Mouse (Mus musculus) neural tube, embryonic 11.5 days (tissue): ENCODE results near the gene Ttc41. TPM values are rescaled to one million over a fixed set of nuclear protein-coding genes. Genes with fewer than 3 reads are reported as not detected.

Experiments
- ATAC-seq: fragments of 200-750 bp; cut with Nextera tagmentation; 2 replicates; pipeline ENCODE4 v1.8.0; 2017; ENCODE audit warnings: moderate number of reproducible peaks, mild to moderate bottlenecking, moderate TSS enrichment, moderate library complexity; ENCODE audit not compliant: insufficient read depth, low FRiP score, low TSS enrichment
- DNase-seq: peaks from one replicate; pipeline ENCODE4 v3.0.0-alpha.2; 2015; ENCODE audit warnings: low spot score
- H3K27ac ChIP-seq: fragments of 300-500 bp; sonication (generic); 2 replicates; pipeline ENCODE4 v1.5.1; 2014; ENCODE audit warnings: low read depth, mild to moderate bottlenecking, low read length
- H3K27me3 ChIP-seq: fragments of 300-500 bp; sonication (generic); 2 replicates; pipeline ENCODE4 v1.6.1; 2014; ENCODE audit warnings: mild to moderate bottlenecking, low read length, mixed read lengths; ENCODE audit not compliant: control insufficient read depth, insufficient read depth
- H3K36me3 ChIP-seq: fragments of 300-500 bp; sonication (generic); 2 replicates; pipeline ENCODE4 v1.6.1; 2014; ENCODE audit warnings: mild to moderate bottlenecking, low read length, moderate library complexity, mixed read lengths; ENCODE audit not compliant: control insufficient read depth, insufficient read depth
- H3K4me1 ChIP-seq: fragments of 300-500 bp; sonication (generic); 2 replicates; pipeline ENCODE4 v1.6.1; 2014; ENCODE audit warnings: low read length, mixed read lengths; ENCODE audit not compliant: control insufficient read depth, insufficient read depth
- H3K4me2 ChIP-seq: fragments of 300-500 bp; sonication (generic); 2 replicates; pipeline ENCODE4 v1.6.1; 2014; ENCODE audit warnings: low read depth, mild to moderate bottlenecking, moderate library complexity
- H3K4me3 ChIP-seq: fragments of 300-500 bp; sonication (generic); 2 replicates; pipeline ENCODE4 v1.5.1; 2014; ENCODE audit warnings: low read depth, low read length
- H3K9ac ChIP-seq: fragments of 300-500 bp; sonication (generic); 2 replicates; pipeline ENCODE4 v1.6.1; 2014; ENCODE audit warnings: mild to moderate bottlenecking, low read length
- H3K9me3 ChIP-seq: fragments of 300-500 bp; sonication (generic); 2 replicates; pipeline ENCODE4 v1.6.1; 2016; ENCODE audit warnings: low read length; ENCODE audit not compliant: control insufficient read depth
- WGBS: fragments of 180-500 bp; shearing (Covaris S2); extraction: QIAGEN DNeasy Blood & Tissue Kit; methylation state at CpG from one replicate; pipeline ENCODE4 v1.1.7; 2014; 5-methylcytosine and 5-hydroxymethylcytosine counted together
- polyA plus RNA-seq: library from polyadenylated mRNA; unstranded; fragments of >200 nt; fragmentation: Nextera tagmentation; extraction: Ambion mirVana; gene quantifications from 2 replicates; pipeline ENCODE4 v1.2.1, GENCODE M21; 2014

Gene Ttc41
- polyA plus RNA-seq, 1 experiment from 2014 or later, result 2.3 TPM

GRCm38 (mm10) chr10:86761722-86762383, 56.2 kb downstream of the Ttc41 start:
- no peak for ATAC-seq
- Histone ChIP-seq H3K27ac (no peak overlapping the region), H3K4me3 (no peak overlapping the region), H3K27me3 (no peaks in the 10 kb centered on the region), H3K9ac (no peak overlapping the region), H3K9me3 (no peaks in the 10 kb centered on the region), H3K4me1 (no peaks in the 10 kb centered on the region), H3K4me2 (no peak overlapping the region), H3K36me3 (no peaks in the 10 kb centered on the region)
- DNase-seq, result no peak
- WGBS, result 26% methylated on average over 7 of the region's 7 CpGs

DNA sequence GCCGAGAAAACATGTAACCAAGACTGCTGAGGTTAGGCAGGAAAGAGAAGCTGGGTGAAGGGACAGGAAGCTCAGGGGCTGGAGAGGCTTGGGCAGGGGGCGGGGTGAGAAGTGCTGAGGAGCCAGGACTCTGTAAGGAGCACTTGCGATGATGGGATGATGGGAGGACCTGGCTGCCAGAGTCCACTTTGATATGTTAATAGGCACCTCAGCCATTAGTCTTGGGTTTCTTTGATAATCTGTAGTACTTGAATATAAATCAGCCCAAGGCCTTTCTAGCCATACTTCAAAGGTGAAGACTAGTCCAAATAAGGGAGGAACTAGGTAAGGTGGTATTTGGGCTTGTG, 56.7 kb downstream of the Ttc41 start:
- 56% methylated on average over 3 of the region's 3 CpGs for WGBS
- Histone ChIP-seq H3K27me3 (no peaks in the 10 kb centered on the region), H3K4me2 (no peak overlapping the region), H3K9ac (no peak overlapping the region), H3K4me3 (no peak overlapping the region), H3K36me3 (no peaks in the 10 kb centered on the region), H3K9me3 (no peaks in the 10 kb centered on the region), H3K27ac (no peak overlapping the region), H3K4me1 (no peaks in the 10 kb centered on the region)
- no peak for DNase-seq
- ATAC-seq, result no peak

- ATAC-seq, result no peak
Observed at GRCm38 (mm10) chr10:86763672-86764071, 58.1 kb downstream of the Ttc41 start, which contains the start of gene Gm49358. Gene Gm49358, plus strand, starts transcription at chr10:86763972.

DNA sequence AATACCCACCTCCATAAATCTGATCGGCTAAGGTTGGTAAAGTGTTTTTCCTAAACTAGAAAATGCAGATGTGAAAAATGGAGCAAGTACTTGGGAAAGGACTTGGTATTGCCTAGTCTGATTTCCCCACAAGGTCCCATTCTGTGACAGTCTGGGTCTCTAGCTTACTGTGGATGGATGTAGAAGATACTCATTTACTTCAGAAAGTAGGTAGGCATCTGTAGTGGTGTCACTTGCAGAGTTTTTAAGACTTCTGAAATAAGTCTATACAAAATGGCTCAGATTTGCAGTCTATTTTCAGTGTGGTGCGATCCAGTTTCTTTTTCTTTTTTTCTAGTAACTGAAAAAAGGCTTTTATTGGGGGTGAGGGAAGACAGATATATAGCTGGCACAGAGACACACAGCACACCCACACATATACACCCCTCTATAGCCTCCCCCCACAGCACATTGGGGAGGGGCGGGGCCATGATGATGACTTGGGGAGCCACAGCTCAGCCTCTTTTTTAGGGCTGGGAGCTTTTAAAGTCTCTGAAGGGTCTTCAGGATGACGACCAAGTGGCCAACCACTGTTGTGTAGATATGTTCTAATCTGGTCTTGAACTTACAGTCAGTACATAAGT, 59.8 kb downstream of the Ttc41 start:
- H3K27ac ChIP-seq, result no peak overlapping the region
- no peaks in the 10 kb centered on the region for H3K9me3 ChIP-seq
- H3K36me3 ChIP-seq, result no peaks in the 10 kb centered on the region
- no peak overlapping the region for H3K9ac ChIP-seq
- no peak overlapping the region for H3K4me2 ChIP-seq
- ATAC-seq (no peak), DNase-seq (no peak)
- no peak overlapping the region for H3K4me3 ChIP-seq
- no peaks in the 10 kb centered on the region for H3K27me3 ChIP-seq
- 88% methylated on average over 4 of the region's 4 CpGs for WGBS
- no peaks in the 10 kb centered on the region for H3K4me1 ChIP-seq

More at GRCm38 (mm10) chr10:86763672-86764071, 58.1 kb downstream of the Ttc41 start, which contains the start of gene Gm49358:
- no peak within 1 kb of the TSS for H3K4me2 ChIP-seq
- no peak within 1 kb of the TSS for H3K27ac ChIP-seq
- H3K4me3 ChIP-seq, result no peak within 1 kb of the TSS
- 94% methylated on average over 5 of the region's 5 CpGs for WGBS
- H3K4me1 ChIP-seq, result no peaks in the 10 kb centered on the region
- H3K9ac ChIP-seq, result no peak within 1 kb of the TSS
- no peaks in the 10 kb centered on the region for H3K36me3 ChIP-seq
- DNase-seq, result no peak
- H3K27me3 ChIP-seq, result no peaks in the 10 kb centered on the region
- no peaks in the 10 kb centered on the region for H3K9me3 ChIP-seq

DNA sequence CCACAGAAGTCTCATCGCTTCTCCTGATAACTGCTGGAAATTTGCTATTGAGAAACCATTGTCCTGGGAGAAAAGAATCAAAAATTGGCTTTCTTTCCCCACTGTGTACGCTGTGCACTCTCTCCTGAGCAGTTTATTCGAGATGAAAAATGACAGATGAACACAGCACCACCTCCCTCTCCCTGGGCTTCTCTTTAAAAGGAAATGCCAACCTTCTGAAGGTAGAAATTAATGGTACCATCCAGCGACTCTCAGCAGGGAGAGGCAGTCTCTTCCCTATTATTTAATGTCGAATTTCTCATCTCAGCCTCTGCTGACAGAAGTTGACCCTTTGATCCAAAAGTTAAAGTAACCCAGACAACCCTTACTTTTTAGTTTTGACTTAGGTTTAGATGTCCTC, 63.6 kb downstream of the Ttc41 start:
- ATAC-seq (no peak), DNase-seq (no peak)
- no peak overlapping the region for H3K27ac ChIP-seq
- no peaks in the 10 kb centered on the region for H3K4me1 ChIP-seq
- no peaks in the 10 kb centered on the region for H3K36me3 ChIP-seq
- H3K27me3 ChIP-seq, result no peaks in the 10 kb centered on the region
- H3K4me2 ChIP-seq, result no peak overlapping the region
- no peak overlapping the region for H3K9ac ChIP-seq
- no peaks in the 10 kb centered on the region for H3K9me3 ChIP-seq
- WGBS, result 68% methylated on average over 5 of the region's 5 CpGs
- H3K4me3 ChIP-seq, result no peak overlapping the region

GRCm38 (mm10) chr10:86769797-86770196, 64.2 kb downstream of the Ttc41 start:
- H3K27me3 ChIP-seq, result no peaks in the 10 kb centered on the region
- DNase-seq (no peak), ATAC-seq (peak; percentile 72)
- no peak overlapping the region for H3K4me3 ChIP-seq
- 41% methylated on average over 4 of the region's 4 CpGs for WGBS
- no peaks in the 10 kb centered on the region for H3K36me3 ChIP-seq
- H3K9ac ChIP-seq, result no peak overlapping the region
- H3K9me3 ChIP-seq, result no peaks in the 10 kb centered on the region
- no peaks in the 10 kb centered on the region for H3K4me1 ChIP-seq
- H3K27ac ChIP-seq, result no peak overlapping the region
- no peak overlapping the region for H3K4me2 ChIP-seq

GRCm38 (mm10) chr10:86771701-86772100, 66.1 kb downstream of the Ttc41 start:
- WGBS, result 81% methylated on average over 5 of the region's 5 CpGs
- Histone ChIP-seq H3K27me3 (no peaks in the 10 kb centered on the region), H3K4me2 (no peak overlapping the region), H3K9me3 (no peaks in the 10 kb centered on the region), H3K27ac (no peak overlapping the region), H3K9ac (no peak overlapping the region), H3K4me3 (no peak overlapping the region), H3K36me3 (no peaks in the 10 kb centered on the region), H3K4me1 (no peaks in the 10 kb centered on the region)
- DNase-seq, result no peak
- no peak for ATAC-seq

DNA sequence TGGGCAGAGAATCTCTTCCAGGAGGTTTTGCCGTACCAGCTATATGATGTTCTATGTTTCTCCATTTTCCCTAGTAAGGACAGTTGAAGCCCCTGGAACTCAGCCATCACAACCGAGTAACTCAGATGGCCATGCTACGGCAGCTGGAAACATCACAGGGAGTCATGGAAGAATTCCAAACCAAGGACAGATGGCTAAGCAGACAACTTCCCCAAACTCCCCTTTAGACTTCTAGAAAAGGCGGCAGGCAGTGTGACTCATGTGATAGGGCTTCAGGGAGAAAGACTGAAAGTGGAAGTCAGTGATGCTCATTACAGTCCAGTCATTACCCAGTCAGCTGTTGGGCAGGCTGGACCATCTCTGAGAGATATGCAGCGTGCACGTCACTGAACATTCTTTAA, 66.6 kb downstream of the Ttc41 start:
- H3K27me3 ChIP-seq, result no peaks in the 10 kb centered on the region
- no peaks in the 10 kb centered on the region for H3K4me1 ChIP-seq
- WGBS, result 73% methylated on average over 6 of the region's 6 CpGs
- ATAC-seq (no peak), DNase-seq (no peak)
- no peak overlapping the region for H3K9ac ChIP-seq
- H3K9me3 ChIP-seq, result no peaks in the 10 kb centered on the region
- no peak overlapping the region for H3K4me3 ChIP-seq
- H3K36me3 ChIP-seq, result no peaks in the 10 kb centered on the region
- H3K4me2 ChIP-seq, result no peak overlapping the region
- no peak overlapping the region for H3K27ac ChIP-seq

- no peak overlapping the region for H3K27ac ChIP-seq
- ATAC-seq (no peak), DNase-seq (no peak)
- no peaks in the 10 kb centered on the region for H3K27me3 ChIP-seq
- H3K9ac ChIP-seq, result no peak overlapping the region
- H3K4me2 ChIP-seq, result no peak overlapping the region
- no peaks in the 10 kb centered on the region for H3K9me3 ChIP-seq
- H3K4me3 ChIP-seq, result no peak overlapping the region
- 32% methylated on average over 4 of the region's 4 CpGs for WGBS
- H3K36me3 ChIP-seq, result no peaks in the 10 kb centered on the region
- H3K4me1 ChIP-seq, result peaks cover 4% of the 10 kb centered on the region
Observed at GRCm38 (mm10) chr10:86773360-86773759, 67.7 kb downstream of the Ttc41 start.
